Mouse (Mus musculus): Measurements from ENCODE around the gene Selenon. TPM values are rescaled to one million over a fixed set of nuclear protein-coding genes. Genes with fewer than 3 reads are reported as not detected.

The Selenon gene
- total and polyA plus RNA-seq, 3 experiments: 0.27 to 1.0 (median 0.64) TPM

DNA sequence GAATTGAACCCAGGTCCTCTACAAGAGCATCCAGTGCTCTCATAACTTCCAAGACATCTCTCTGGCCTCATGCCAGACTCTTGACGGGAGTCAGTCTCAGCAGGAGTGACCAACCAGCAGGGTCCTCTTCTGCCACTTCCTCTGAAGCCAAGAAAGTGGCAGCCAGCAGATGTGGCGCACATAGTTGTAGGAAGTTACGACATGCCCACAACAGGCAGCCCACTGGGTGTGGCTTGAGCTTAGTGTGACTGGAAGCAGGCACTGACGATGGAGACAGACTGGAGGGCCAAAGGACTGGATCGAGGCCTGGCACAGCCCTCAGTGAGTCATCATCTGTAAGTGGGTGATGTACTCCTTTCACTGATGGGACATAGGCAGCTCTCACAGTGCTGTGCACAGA, 37.0 kb upstream of the Selenon start:
- H3K9ac ChIP-seq (ENCODE audit: insufficient read depth, low read depth): no peak overlapping the region
- no peak overlapping the region for H3K27ac ChIP-seq (ENCODE audit: insufficient read depth, low read depth)
- no peaks in the 10 kb centered on the region for H3K9me3 ChIP-seq (replicated peaks; ENCODE audit: low read length)
- no peak for DNase-seq (ENCODE audit: extremely low read depth)
- H3K4me2 ChIP-seq (ENCODE audit: insufficient read depth, low read depth, poor library complexity, severe bottlenecking): no peak overlapping the region
- in situ Hi-C loops (cut with MboI; ENCODE audit: low pct_ligation_motif_present, low pct_unique_long_range_greater_than_20kb, low sequenced_read_pairs): no loop called here
- H3K4me1 ChIP-seq (ENCODE audit: control insufficient read depth in 1 of 2, insufficient read depth in 2 of 2): peaks cover 10 to 62% of the 10 kb centered on the region in 2 experiments
- H3K27me3 ChIP-seq (replicated peaks): no peaks in the 10 kb centered on the region
- H3K4me3 ChIP-seq (replicated peaks in 1 of 3; ENCODE audit: low read depth in 2 of 3, low read length in 2 of 3, poor library complexity in 1 of 3): no peak overlapping the region
- dilution Hi-C loops (cut with MboI; ENCODE audit: extremely low pct_ligation_motif_present, extremely low pct_unique_long_range_greater_than_20kb, low sequenced_read_pairs): no loop called here
- no peaks in the 10 kb centered on the region for H3K36me3 ChIP-seq (replicated peaks in 1 of 2; ENCODE audit: control insufficient read depth in 1 of 2, insufficient read depth in 1 of 2, low read length in 1 of 2)
- H3K79me2 ChIP-seq (replicated peaks; ENCODE audit: control insufficient read depth, extremely low read depth, insufficient read depth, poor library complexity, severe bottlenecking): no peaks in the 10 kb centered on the region
- TF ChIP-seq MXI1 (IDR thresholded peaks at IDR 0.05; ENCODE audit: low read depth, low read length): no peak

DNA sequence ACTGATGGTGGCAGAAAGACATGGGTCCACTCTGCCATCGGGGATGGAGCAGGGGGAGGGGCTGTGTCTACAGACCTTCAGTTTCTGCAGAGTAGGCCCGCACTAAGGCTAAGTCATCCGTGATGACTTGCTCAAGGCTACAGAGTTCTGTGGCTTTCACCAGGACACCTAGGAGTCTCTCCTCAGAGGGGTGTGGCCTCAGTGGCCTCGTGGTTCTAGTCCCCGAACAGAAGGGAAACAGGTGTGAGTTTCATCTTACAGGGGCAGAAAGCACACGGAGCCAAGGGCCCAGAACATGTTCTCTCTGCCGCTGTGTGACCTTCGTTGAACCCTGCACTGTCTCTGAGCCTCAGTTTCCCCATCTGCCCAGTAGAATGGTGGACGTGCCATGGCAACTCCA, 36.3 kb upstream of the Selenon start:
- no peak overlapping the region for H3K4me2 ChIP-seq (ENCODE audit: insufficient read depth, low read depth, poor library complexity, severe bottlenecking)
- no peaks in the 10 kb centered on the region for H3K36me3 ChIP-seq (replicated peaks in 1 of 2; ENCODE audit: control insufficient read depth in 1 of 2, insufficient read depth in 1 of 2, low read length in 1 of 2)
- no peak overlapping the region for H3K4me3 ChIP-seq (replicated peaks in 1 of 3; ENCODE audit: low read depth in 2 of 3, low read length in 2 of 3, poor library complexity in 1 of 3)
- no peak overlapping the region for H3K27ac ChIP-seq (ENCODE audit: insufficient read depth, low read depth)
- peaks cover 10 to 68% of the 10 kb centered on the region in 2 experiments for H3K4me1 ChIP-seq (ENCODE audit: control insufficient read depth in 1 of 2, insufficient read depth in 2 of 2)
- dilution Hi-C loops (cut with MboI; ENCODE audit: extremely low pct_ligation_motif_present, extremely low pct_unique_long_range_greater_than_20kb, low sequenced_read_pairs): no loop called here
- H3K9ac ChIP-seq (ENCODE audit: insufficient read depth, low read depth): no peak overlapping the region
- DNase-seq (ENCODE audit: extremely low read depth): peak; percentile 80
- TF ChIP-seq PAX5 (IDR thresholded peaks at IDR 0.05; ENCODE audit: low read length) (no peak), NRF1 (IDR thresholded peaks at IDR 0.05; ENCODE audit: low read depth, low read length) (no peak), CHD2 (IDR thresholded peaks at IDR 0.05; ENCODE audit: low read length) (no peak; the same call in 1 of the 2 replicates), MXI1 (IDR thresholded peaks at IDR 0.05; ENCODE audit: low read depth, low read length) (peak; percentile 13; the same call in 1 of the 2 replicates), USF2 (conservative IDR thresholded peaks at IDR 0.05; ENCODE audit: low read depth, low read length) (no peak), E2F4 (IDR thresholded peaks at IDR 0.05; ENCODE audit: insufficient replicate concordance, low read depth, low read length) (no peak), ZC3H11A (IDR thresholded peaks at IDR 0.05; ENCODE audit: low read depth, low read length) (no peak), TCF12 (IDR thresholded peaks at IDR 0.05; ENCODE audit: low read depth, low read length) (0 out of 2 replicates have a peak, but pooled peaks have one; percentile 23), RAD21 (IDR thresholded peaks at IDR 0.05; ENCODE audit: low read depth, low read length) (no peak), POLR2A (IDR thresholded peaks at IDR 0.05; ENCODE audit: low read depth, low read length) (no peak), EP300 (IDR thresholded peaks at IDR 0.05; ENCODE audit: low read length) (no peak), IRF4 (IDR thresholded peaks at IDR 0.05; ENCODE audit: low read depth, low read length) (0 out of 2 replicates have a peak, but pooled peaks have one; percentile 4), CTCF (conservative IDR thresholded peaks at IDR 0.05 in 1 of 2, IDR thresholded peaks at IDR 0.05 in 1 of 2; ENCODE audit: low read depth in 2 of 2, low read length in 2 of 2) (no peak), MAFK (IDR thresholded peaks at IDR 0.05; ENCODE audit: insufficient replicate concordance, low read length) (no peak), MAX (IDR thresholded peaks at IDR 0.05; ENCODE audit: low read length) (peak; percentile 65), KAT2A (IDR thresholded peaks at IDR 0.05; ENCODE audit: insufficient replicate concordance, low read length) (no peak), USF1 (IDR thresholded peaks at IDR 0.05; ENCODE audit: low read depth, low read length) (no peak), CHD1 (IDR thresholded peaks at IDR 0.05; ENCODE audit: low read depth, low read length) (no peak), UBTF (IDR thresholded peaks at IDR 0.05; ENCODE audit: low read depth, low read length) (0 out of 2 replicates have a peak, but pooled peaks have one; percentile 30), BHLHE40 (IDR thresholded peaks at IDR 0.05; ENCODE audit: low read depth, low read length) (no peak), ZMIZ1 (IDR thresholded peaks at IDR 0.05; ENCODE audit: low read depth, low read length) (no peak), MYC (IDR thresholded peaks at IDR 0.05; ENCODE audit: low read depth, low read length) (no peak), SMC3 (IDR thresholded peaks at IDR 0.05; ENCODE audit: low read depth, low read length) (no peak), ZKSCAN1 (IDR thresholded peaks at IDR 0.05; ENCODE audit: borderline replicate concordance, low read depth, low read length) (no peak)
- no peaks in the 10 kb centered on the region for H3K27me3 ChIP-seq (replicated peaks)
- in situ Hi-C loops (cut with MboI; ENCODE audit: low pct_ligation_motif_present, low pct_unique_long_range_greater_than_20kb, low sequenced_read_pairs): no loop called here
- H3K9me3 ChIP-seq (replicated peaks; ENCODE audit: low read length): no peaks in the 10 kb centered on the region
- no peaks in the 10 kb centered on the region for H3K79me2 ChIP-seq (replicated peaks; ENCODE audit: control insufficient read depth, extremely low read depth, insufficient read depth, poor library complexity, severe bottlenecking)
